Mouse (Mus musculus) liver, adult 2 months (tissue): Measurements from ENCODE around the gene Akap8l.

Source experiments
- CTCF ChIP-seq: fragments of 200-500 bp; IDR thresholded peaks from 2 replicates; pipeline ENCODE4 v1.5.1; 2011; ENCODE audit warnings: low read depth, low read length, control low read depth
- POLR2A ChIP-seq: fragments of 200-500 bp; IDR thresholded peaks from 2 replicates; pipeline ENCODE4 v1.6.1; 2011; ENCODE audit warnings: low read length, control low read depth; ENCODE audit not compliant: insufficient read depth; ENCODE audit errors: extremely low read depth

DNA sequence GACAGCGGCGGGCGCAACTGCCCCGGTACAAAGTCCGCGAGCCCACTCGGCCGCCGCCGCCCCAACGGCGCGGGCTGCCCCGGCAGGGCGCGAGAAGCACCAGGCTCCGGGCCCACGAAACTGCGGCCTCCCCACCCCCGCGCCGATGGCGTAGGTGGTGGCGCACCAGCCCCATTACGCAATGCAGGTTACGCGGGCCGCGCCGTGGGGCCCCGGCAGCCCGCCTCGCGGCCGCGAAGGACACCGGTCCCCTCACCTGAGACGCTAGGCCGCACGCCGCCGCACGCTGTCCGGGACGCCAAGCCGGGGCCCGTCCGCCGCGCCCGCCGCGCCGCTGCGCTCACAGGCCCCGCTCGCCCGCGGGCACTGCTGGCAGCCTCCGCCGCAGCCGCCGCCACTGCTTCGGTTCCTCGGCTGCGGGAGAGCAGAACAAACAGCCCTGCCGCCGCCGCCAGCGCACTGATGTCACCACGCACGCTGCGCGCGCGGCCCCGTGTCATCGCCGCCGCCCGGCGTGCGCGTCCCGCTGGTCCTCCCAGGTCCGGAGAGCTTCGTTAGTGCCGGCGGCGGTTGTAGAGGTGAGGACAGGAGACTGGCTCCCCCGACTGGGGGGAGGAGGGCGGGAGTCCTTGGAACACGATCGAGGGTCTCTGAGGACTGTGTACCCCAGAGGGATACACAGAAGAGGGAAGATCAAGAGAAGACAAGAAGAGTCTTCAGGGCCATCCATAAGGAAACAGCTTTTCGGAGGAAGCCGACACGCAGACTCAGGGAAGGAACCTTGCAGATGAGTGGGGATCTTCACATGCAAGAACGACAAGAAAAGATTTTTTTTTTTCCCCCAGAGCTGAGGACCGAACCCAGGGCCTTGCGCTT is 65.9 kb downstream of the Akap8l start, which contains the start of gene Brd4:
- peak; percentile 57 for TF ChIP-seq POLR2A
- no peak for TF ChIP-seq CTCF
